Mouse (Mus musculus): Measurements from ENCODE around the gene Hmg20b.
A peak's percentile ranks its signal among the peaks of the same experiment; 100 is the strongest.

The Hmg20b gene

GRCm38 (mm10) chr10:81323791-81324530 lies 26.3 kb downstream of the Hmg20b start:
- DNase-seq = no peak

DNA sequence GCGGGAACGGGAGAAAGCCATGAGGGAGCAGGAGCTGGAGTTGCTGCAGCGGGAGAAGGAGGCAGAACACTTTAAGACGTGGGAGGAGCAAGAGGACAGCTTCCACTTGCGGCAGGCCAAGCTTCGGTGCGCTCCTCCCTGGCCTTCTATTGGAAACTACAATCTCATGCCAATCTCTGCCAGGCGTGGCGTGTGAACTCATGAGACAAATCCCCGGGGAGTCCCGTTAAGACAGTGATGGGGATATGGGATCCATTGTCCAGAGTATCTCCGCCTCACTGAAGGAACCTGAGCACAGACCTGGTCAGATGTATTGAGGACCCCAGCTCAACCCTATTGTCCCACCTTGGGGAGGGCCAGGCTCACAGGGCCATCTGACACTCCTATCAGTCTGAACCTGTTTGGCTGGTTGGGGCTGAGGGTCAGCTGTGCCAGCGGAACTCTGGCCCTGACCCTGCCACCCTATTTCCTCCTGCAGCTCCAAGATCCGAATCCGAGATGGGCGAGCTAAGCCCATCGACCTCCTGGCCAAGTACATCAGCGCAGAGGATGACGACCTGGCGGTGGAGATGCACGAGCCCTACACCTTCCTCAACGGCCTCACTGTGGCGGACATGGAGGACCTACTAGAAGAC lies 27.0 kb downstream of the Hmg20b start:
- DNase-seq = no peak

DNA sequence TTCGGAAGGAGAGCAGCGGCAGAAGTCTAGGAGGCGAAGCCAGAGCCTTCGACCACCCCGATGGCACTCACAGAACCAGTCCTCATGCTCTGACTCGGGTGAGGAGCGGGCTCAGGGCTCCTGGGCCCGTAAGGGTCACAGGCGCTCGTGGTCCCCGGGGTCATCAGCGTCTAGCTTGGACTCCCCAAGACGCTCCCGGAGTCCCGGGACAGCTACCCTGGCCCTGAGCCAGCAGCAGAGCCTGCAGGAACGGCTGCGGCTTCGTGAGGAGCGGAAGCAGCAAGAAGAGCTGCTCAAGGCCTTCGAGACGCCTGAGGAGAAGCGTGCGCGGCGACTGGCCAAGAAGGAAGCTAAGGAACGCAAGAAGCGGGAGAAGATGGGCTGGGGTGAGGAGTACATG lies 27.8 kb downstream of the Hmg20b start:
- peak in 1 of 2 experiments; percentile 16 for DNase-seq

- DNase-seq = no peak
Observed at GRCm38 (mm10) chr10:81321436-81321835, 28.8 kb downstream of the Hmg20b start.

GRCm38 (mm10) chr10:81320550-81321347 lies 29.5 kb downstream of the Hmg20b start, which contains the start of gene Cactin:
Cactin (plus strand) TSS chr10:81321103.
- DNase-seq = peak; percentile 97 to 99

GRCm38 (mm10) chr10:81319741-81320549 lies 30.3 kb downstream of the Hmg20b start:
- peak in 1 of 2 experiments; percentile 93 for DNase-seq

- DNase-seq = no peak
Observed at GRCm38 (mm10) chr10:81319330-81319699, 31.0 kb downstream of the Hmg20b start.

DNA sequence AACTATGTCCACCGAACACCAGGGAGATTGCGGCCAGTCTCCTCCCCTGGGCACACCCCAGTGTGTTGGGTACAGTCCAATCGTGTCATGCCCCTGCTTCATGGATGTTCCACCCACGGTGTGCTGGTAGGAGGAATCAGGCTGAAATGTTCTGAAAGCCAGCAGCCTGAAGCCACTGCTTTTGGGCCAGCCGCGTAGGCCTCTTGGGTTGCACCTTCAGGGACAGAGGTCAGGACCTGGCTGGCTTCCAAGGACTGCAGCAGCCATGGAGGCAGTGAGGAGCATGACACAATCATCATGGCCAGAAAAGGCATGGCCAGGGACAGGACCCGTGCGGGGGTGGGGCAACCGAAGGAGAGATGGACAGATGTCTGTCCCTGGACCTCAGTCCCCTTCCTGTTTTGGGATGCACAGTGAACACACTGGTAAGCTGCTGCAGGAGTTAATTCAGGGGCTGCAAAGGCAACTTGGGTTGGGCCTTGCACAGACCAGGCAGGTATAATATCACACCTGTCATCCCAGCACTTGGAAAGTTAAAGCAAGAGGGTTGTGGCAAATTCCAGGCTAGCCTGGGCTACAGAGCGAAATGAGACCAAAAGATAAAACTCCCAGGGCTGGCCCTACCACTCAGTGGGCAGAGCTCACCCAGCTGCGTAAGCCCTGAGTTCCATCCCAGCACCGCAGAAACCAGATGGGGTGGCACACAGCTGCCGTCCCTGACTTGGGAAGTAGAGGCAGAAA lies 31.5 kb downstream of the Hmg20b start:
- no peak for DNase-seq

DNA sequence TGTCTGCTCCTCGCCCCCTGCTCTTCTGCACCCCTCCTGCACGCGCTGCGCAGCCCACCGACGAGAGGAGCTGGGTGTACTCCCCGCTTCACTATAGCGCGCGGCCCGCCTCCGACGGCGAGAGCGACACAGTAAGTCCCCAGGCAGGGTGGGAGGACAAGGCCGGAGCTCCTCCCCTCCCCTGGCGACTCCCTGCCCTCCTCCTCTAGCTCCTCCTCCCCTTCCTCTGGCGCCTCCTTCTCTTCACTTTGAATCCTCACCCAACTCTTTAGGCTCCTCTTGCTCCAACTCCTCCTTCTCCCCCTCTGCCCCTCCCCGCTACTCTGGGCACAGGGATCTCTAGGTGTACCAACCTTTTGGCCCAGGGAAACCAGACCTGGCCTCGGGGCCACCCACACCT lies 33.0 kb downstream of the Hmg20b start:
- DNase-seq = no peak

DNA sequence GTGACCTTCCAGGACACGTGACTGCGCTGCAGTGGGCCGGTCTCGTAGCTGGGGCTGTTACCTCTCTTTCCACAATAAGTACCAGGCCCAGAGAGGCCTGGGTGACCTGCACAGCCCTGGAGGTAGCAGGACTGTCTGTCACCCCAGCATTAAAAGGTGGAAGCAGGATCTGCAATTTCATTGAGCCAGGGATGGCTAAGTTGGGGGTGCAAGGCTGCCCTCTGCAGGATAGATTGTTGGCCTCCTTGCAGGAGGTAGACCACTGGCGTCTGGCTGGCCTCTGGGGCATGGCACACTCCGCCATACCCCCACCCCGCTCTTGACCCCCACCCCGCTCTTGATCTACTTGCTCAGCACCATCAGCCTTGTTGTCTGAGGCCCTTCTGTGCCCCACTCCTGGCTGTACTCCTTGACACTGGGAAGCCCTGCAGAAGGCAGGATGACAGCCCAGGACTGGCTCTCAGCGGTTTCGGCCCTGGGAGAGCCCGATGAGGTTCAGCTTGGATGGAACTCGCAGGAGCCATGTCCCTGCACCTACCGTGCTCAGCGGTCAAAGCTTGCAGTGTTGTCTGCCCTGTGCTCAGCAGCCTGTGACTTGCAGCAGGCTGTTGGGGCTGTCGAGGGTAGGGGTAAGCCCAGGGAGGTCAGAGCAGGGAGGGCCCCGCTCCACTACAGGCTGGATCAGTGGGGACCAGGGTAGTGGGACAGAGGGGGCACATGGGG lies 33.8 kb downstream of the Hmg20b start:
- no peak for DNase-seq

DNA sequence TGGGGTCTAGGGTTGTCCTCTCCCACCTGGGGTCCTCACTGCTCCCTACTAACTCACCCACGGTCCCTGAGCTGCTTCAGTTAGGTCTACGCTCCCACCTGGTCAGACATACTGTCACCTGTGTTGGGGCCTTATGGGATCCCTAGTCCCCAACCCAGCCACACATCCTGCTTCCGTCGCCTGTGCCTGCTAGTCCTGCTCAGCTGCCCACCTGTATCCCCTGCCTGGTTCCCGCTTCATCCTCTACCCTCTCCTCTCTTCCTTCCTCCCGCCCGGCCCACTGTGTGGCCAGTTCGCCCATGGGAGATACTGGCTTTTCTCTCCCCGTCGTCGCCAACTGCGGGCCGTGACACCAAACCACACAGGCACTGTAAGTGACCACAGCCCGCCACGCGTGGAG lies 34.7 kb downstream of the Hmg20b start:
- no peak for DNase-seq

DNA sequence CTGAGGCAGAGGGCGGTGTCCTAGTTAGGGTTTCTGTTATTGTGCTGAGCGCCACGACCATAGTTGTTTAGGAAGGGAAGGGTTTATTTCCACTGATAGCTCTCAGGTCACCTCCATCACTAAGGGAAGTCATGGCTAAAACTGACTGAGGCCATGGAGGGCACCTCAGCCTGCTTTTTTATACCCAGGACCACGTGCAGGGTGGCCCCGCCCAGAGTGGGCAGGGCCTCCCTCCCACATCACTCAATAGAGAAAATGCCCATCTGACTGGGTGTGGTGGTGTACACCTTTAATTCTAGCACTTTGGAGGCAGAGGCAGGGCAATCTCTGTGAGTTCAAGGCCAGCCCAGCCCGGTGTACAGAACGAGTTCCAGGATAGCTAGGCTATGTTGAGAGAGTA lies 36.1 kb downstream of the Hmg20b start:
- DNase-seq = no peak

DNA sequence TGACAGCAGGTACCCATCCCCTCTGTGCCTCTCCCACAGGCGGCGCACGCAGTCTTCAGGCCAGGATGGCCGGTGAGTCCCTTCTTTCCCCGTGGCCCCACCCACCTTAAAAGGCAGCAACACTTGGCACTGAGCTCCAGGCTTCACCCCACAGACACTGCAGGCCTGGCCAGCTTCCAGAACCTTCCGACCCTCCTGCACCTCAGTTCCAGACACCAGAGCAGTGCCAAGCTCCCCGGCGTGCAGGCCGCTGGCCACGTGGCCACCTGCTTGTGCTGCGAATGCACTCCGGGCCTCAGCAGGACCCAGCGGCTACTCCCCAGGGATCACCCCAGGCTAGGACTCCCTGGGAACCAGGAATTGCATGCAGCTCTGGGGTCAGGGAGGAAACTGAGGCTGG lies 36.7 kb downstream of the Hmg20b start:
- no peak for DNase-seq

- DNase-seq = no peak
Observed at GRCm38 (mm10) chr10:81309571-81309970, 40.7 kb downstream of the Hmg20b start.

GRCm38 (mm10) chr10:81306837-81307682 lies 43.2 kb downstream of the Hmg20b start:
- no peak for DNase-seq

DNA sequence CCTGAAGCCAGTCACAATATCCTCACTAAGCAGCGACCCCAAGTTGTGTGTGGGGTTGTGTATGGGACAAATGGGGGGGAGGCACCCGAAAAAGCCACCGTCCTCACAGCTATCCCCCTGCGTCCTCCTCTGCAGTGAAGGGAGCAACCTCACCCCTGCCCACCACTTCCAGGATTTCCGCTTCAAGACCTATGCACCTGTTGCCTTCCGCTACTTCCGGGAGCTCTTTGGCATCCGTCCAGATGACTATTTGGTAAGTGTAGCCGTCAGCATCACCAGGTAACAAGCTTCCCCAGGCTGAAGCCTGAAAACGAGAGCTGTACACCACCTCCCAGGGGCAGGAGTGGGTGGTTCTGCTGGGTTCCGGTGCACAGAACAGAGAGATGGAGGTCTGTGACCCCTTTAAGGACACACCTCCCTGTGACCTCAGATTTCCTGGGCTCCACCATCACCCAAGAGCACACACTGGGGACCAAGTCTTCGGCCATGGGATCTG lies 44.1 kb downstream of the Hmg20b start:
- no peak for DNase-seq

- no peak for DNase-seq
Observed at GRCm38 (mm10) chr10:81305663-81306062, 44.6 kb downstream of the Hmg20b start.

- DNase-seq = peak in 1 of 2 experiments; percentile 65
Observed at GRCm38 (mm10) chr10:81304597-81305238, 45.6 kb downstream of the Hmg20b start.

DNA sequence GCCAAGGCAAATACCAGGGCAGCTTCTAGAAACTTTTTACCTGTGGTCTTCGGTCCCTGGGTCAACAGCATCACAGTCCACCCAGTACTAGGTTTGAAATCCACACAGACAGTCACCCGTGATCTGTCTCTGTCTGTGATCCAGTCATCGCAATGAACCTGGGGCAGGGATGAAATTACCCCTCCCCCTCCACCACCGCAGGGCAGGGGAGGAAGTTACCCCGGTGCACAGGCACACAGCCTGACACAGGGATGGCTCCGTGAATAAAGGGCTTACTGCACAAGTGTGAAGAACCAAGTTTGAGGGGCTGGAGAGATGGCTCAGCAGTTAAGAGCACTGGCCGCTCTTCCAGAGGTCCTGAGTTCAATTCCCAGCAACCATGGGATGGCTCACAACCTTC lies 46.5 kb downstream of the Hmg20b start:
- peak in 1 of 2 experiments; percentile 55 for DNase-seq

DNA sequence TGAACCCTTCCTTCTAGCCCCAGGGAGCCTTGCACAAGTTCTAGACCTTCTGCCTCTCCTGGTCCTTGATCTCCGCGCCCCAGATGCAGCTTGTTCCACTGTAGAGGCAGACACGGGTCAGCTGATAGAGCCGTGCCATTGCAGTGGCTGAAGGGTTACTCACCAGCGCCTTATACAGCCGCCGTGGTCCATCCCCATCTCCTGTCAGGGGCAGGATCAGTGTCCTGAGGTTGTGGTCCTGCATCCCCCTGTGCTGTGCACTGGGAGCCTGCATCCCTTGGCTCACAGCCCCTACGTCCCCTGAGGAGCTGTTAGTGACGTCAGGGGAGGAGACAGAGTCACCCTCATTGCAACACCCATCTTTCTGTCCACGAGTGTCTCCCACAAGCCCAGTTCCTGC lies 47.0 kb downstream of the Hmg20b start:
- no peak for DNase-seq

All from spleen, adult 18-20 months (tissue).